Mouse (Mus musculus): ENCODE results near the gene Gm29666. TPM values are rescaled to one million over a fixed set of nuclear protein-coding genes. Genes with fewer than 3 reads are reported as not detected.
"Not testable (repeated sequence)": the region's sequence is repeated elsewhere in the genome, so short reads cannot be mapped to it uniquely, and the experiment has no call there.

Gene Gm29666
- polyA plus RNA-seq, 1 experiment from 2014 or later: 0.62 TPM

DNA sequence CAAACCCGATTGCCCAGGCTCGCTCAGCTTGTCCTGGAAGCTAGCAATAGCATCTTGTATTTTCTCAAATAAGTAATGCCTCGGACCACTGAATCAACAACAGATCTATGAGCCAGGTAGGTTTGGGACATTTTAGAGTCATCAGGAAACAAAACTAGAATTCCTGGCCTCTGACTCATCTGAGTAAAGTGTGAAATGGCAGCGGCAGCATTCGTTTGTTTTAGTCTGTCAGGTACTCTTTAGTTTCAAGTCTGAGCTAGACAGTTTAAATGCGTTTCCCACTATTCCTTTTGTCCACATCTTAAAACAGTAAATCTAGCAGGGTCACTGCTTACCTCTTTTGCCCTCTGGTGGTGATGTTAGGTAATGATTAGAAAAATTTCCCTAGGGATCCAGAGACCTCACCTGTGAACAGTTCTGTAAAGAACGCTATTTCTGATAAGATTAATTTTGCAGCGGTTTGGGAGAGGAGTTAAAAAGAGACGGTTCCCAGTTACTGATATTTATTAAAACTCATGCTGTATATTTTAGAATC lies 5.0 kb upstream of the Gm29666 start:
- H3K27ac ChIP-seq (ENCODE audit: low read length): peak overlapping the region; percentile 3; the same call in 1 of the 2 replicates
- peak overlapping the region; percentile 98; the same call in 1 of the 2 replicates for H3K9ac ChIP-seq (ENCODE audit: low read depth, low read length)
- no peak for ATAC-seq
- H3K36me3 ChIP-seq (ENCODE audit: control insufficient read depth, insufficient read depth, low read length): peaks cover 5% of the 10 kb centered on the region; the same call in 1 of the 2 replicates
- WGBS: 7% methylated on average over 9 of the region's 9 CpGs
- no peaks in the 10 kb centered on the region for H3K9me3 ChIP-seq (ENCODE audit: control insufficient read depth, low read length)
- H3K27me3 ChIP-seq (replicated peaks; ENCODE audit: control insufficient read depth, insufficient read depth, low read length): no peaks in the 10 kb centered on the region
- peak overlapping the region; percentile 97 for H3K4me3 ChIP-seq (ENCODE audit: low read length)
- peak overlapping the region; percentile 50 for H3K4me2 ChIP-seq (ENCODE audit: low read depth, low read length)
- peaks cover 14% of the 10 kb centered on the region for H3K4me1 ChIP-seq (ENCODE audit: control insufficient read depth, insufficient read depth, low read length)

DNA sequence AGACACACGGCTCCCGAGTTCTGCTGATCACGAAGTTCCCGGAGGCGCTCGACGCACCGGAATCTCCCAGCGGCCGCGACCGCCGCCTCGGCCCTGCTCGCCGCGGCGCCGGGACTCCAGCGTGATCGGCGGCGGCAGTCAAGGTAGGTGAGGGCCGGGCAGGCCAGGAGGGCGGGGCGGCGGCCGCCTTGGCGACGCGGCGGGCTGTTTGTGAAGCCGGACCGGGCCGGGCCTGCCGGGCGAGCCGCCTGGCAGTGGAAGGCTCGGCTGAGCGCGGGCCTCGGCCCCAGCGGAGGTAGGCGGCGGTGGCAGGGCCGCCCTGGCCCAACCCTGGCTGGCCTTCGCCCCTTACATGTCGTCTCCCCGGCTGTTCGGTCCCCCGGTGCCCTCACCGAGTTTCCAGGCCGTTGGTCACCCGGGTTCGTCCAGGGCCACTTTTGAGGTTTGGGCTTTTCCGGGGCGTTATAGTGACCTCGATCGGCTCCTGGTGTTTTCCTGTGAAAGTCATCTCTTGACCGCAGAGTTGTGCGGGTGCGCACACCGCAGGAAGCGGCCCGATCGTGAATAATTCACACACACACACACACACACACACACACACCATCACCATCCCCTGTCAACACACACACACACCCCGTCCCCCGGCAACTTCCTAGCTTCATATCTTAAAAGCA lies 3.8 kb upstream of the Gm29666 start:
- H3K36me3 ChIP-seq (ENCODE audit: control insufficient read depth, insufficient read depth, low read length): no peaks in the 10 kb centered on the region; the same call in 1 of the 2 replicates
- under 1% methylated on average over 68 of the region's 68 CpGs for WGBS
- ATAC-seq: peak; percentile 84
- H3K27me3 ChIP-seq (replicated peaks; ENCODE audit: control insufficient read depth, insufficient read depth, low read length): no peaks in the 10 kb centered on the region
- no peaks in the 10 kb centered on the region for H3K9me3 ChIP-seq (ENCODE audit: control insufficient read depth, low read length)
- peak overlapping the region; percentile 50 for H3K4me2 ChIP-seq (ENCODE audit: low read depth, low read length)
- H3K9ac ChIP-seq (ENCODE audit: low read depth, low read length): peak overlapping the region; percentile 98
- H3K4me1 ChIP-seq (ENCODE audit: control insufficient read depth, insufficient read depth, low read length): peaks cover 14% of the 10 kb centered on the region
- H3K27ac ChIP-seq (ENCODE audit: low read length): peak overlapping the region; percentile 97
- peak overlapping the region; percentile 97 for H3K4me3 ChIP-seq (ENCODE audit: low read length)

- H3K27me3 ChIP-seq (replicated peaks; ENCODE audit: control insufficient read depth, insufficient read depth, low read length): no peaks in the 10 kb centered on the region
- H3K4me1 ChIP-seq (ENCODE audit: control insufficient read depth, insufficient read depth, low read length): peaks cover 14% of the 10 kb centered on the region
- H3K9me3 ChIP-seq (ENCODE audit: control insufficient read depth, low read length): no peaks in the 10 kb centered on the region
- peak within 1 kb of the TSS; percentile 97 for H3K4me3 ChIP-seq (ENCODE audit: low read length)
- H3K4me2 ChIP-seq (ENCODE audit: low read depth, low read length): peak within 1 kb of the TSS; percentile 55
- no peaks in the 10 kb centered on the region; the same call in 1 of the 2 replicates for H3K36me3 ChIP-seq (ENCODE audit: control insufficient read depth, insufficient read depth, low read length)
- H3K27ac ChIP-seq (ENCODE audit: low read length): peak within 1 kb of the TSS; percentile 97
- peak within 1 kb of the TSS; percentile 98 for H3K9ac ChIP-seq (ENCODE audit: low read depth, low read length)
- under 1% methylated on average over 60 of the region's 60 CpGs for WGBS
- ATAC-seq: peak; percentile 94
Observed at GRCm38 (mm10) chr15:84922884-84923507, 3.2 kb upstream of the Gm29666 start, which contains the start of gene Nup50. Gene Nup50, plus strand, starts transcription at chr15:84923411.

- H3K4me1 ChIP-seq (ENCODE audit: control insufficient read depth, insufficient read depth, low read length): no peaks in the 10 kb centered on the region
Observed at GRCm38 (mm10) chr15:84913201-84913600, 6.6 kb downstream of the Gm29666 start.

GRCm38 (mm10) chr15:84903843-84904385 lies 15.9 kb downstream of the Gm29666 start:
- no peaks in the 10 kb centered on the region for H3K9me3 ChIP-seq (ENCODE audit: control insufficient read depth, low read length)
- H3K4me3 ChIP-seq (ENCODE audit: low read length): no peak overlapping the region
- H3K4me1 ChIP-seq (ENCODE audit: control insufficient read depth, insufficient read depth, low read length): no peaks in the 10 kb centered on the region
- H3K36me3 ChIP-seq (ENCODE audit: control insufficient read depth, insufficient read depth, low read length): no peaks in the 10 kb centered on the region
- no peak for ATAC-seq
- 74% methylated on average over 7 of the region's 7 CpGs for WGBS
- no peak overlapping the region for H3K9ac ChIP-seq (ENCODE audit: low read depth, low read length)
- no peak overlapping the region for H3K27ac ChIP-seq (ENCODE audit: low read length)
- no peaks in the 10 kb centered on the region for H3K27me3 ChIP-seq (replicated peaks; ENCODE audit: control insufficient read depth, insufficient read depth, low read length)
- no peak overlapping the region for H3K4me2 ChIP-seq (ENCODE audit: low read depth, low read length)

More at GRCm38 (mm10) chr15:84913201-84913600, 6.6 kb downstream of the Gm29666 start:
- H3K27ac ChIP-seq (ENCODE audit: low read length): no peak overlapping the region
- no peaks in the 10 kb centered on the region for H3K27me3 ChIP-seq (replicated peaks; ENCODE audit: control insufficient read depth, insufficient read depth, low read length)
- 85% methylated on average over 3 of the region's 3 CpGs for WGBS
- H3K36me3 ChIP-seq (ENCODE audit: control insufficient read depth, insufficient read depth, low read length): no peaks in the 10 kb centered on the region
- no peak for ATAC-seq
- H3K4me2 ChIP-seq (ENCODE audit: low read depth, low read length): no peak overlapping the region
- no peak overlapping the region for H3K9ac ChIP-seq (ENCODE audit: low read depth, low read length)
- no peaks in the 10 kb centered on the region for H3K9me3 ChIP-seq (ENCODE audit: control insufficient read depth, low read length)
- no peak overlapping the region for H3K4me3 ChIP-seq (ENCODE audit: low read length)

DNA sequence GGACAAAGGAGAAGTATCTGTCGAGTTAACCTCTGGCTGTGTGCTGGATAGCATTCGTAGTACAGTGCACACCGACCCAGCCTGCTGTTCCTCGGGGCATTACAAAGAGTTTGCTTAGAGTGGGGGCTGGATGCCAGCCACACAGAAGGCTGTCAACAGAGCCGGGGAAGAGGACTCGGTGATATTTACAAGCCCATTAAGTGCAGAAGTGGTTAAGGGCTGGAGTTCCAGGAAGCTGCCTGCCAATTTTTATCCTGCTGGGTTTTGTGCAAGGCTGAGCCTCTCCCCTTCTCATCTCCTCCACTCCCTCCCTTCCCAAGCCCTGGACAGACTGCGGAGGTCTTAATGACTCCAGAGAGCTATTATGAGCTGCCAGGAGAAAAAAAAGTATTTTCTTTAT lies 21.8 kb downstream of the Gm29666 start:
- WGBS: 23% methylated on average over 7 of the region's 7 CpGs
- Histone ChIP-seq H3K4me2 (ENCODE audit: low read depth, low read length) (no peak overlapping the region), H3K4me3 (ENCODE audit: low read length) (no peak overlapping the region)

GRCm38 (mm10) chr15:84896664-84897063 lies 23.2 kb downstream of the Gm29666 start:
- no peak overlapping the region for H3K4me2 ChIP-seq (ENCODE audit: low read depth, low read length)
- 83% methylated on average over 1 of the region's 1 CpGs for WGBS
- H3K27me3 ChIP-seq (replicated peaks; ENCODE audit: control insufficient read depth, insufficient read depth, low read length): no peaks in the 10 kb centered on the region
- H3K27ac ChIP-seq (ENCODE audit: low read length): no peak overlapping the region
- H3K9me3 ChIP-seq (ENCODE audit: control insufficient read depth, low read length): no peaks in the 10 kb centered on the region
- no peak overlapping the region for H3K4me3 ChIP-seq (ENCODE audit: low read length)
- ATAC-seq: no peak
- H3K36me3 ChIP-seq (ENCODE audit: control insufficient read depth, insufficient read depth, low read length): no peaks in the 10 kb centered on the region
- no peaks in the 10 kb centered on the region for H3K4me1 ChIP-seq (ENCODE audit: control insufficient read depth, insufficient read depth, low read length)
- no peak overlapping the region for H3K9ac ChIP-seq (ENCODE audit: low read depth, low read length)

More for the DNA sequence above, 21.8 kb downstream of the Gm29666 start:
- H3K27ac ChIP-seq (ENCODE audit: low read length): no peak overlapping the region
- H3K9ac ChIP-seq (ENCODE audit: low read depth, low read length): no peak overlapping the region
- H3K27me3 ChIP-seq (replicated peaks; ENCODE audit: control insufficient read depth, insufficient read depth, low read length): no peaks in the 10 kb centered on the region
- H3K4me1 ChIP-seq (ENCODE audit: control insufficient read depth, insufficient read depth, low read length): no peaks in the 10 kb centered on the region
- H3K36me3 ChIP-seq (ENCODE audit: control insufficient read depth, insufficient read depth, low read length): no peaks in the 10 kb centered on the region
- H3K9me3 ChIP-seq (ENCODE audit: control insufficient read depth, low read length): no peaks in the 10 kb centered on the region
- no peak for ATAC-seq

DNA sequence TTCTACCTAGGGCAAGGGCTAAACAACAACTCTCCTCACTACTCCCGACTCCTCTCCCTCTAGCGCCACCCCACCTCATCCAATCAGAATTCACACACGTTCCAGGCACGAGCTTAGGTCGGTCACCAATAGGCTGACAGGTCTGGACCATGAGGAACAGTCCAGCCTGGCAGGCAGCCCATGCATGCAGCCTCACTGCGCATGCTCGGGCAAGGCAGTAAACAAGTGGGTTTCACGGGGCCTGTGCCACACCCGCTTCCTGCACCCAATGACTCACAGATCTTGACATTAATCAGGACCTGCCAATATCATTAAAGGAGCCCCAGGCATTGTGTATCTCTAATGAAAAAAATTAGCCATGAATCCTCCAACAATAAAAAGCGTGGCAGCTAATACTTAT lies 23.6 kb downstream of the Gm29666 start:
- H3K27me3 ChIP-seq (replicated peaks; ENCODE audit: control insufficient read depth, insufficient read depth, low read length); H3K9me3 ChIP-seq (ENCODE audit: control insufficient read depth, low read length); H3K4me1 ChIP-seq (ENCODE audit: control insufficient read depth, insufficient read depth, low read length); H3K4me2 ChIP-seq (ENCODE audit: low read depth, low read length); ATAC-seq; H3K27ac ChIP-seq (ENCODE audit: low read length); H3K36me3 ChIP-seq (ENCODE audit: control insufficient read depth, insufficient read depth, low read length); H3K9ac ChIP-seq (ENCODE audit: low read depth, low read length); H3K4me3 ChIP-seq (ENCODE audit: low read length): not testable (repeated sequence)
- 62% methylated on average over 10 of the region's 10 CpGs for WGBS

- WGBS: 1% methylated on average over 3 of the region's 3 CpGs
- Histone ChIP-seq H3K4me2 (ENCODE audit: low read depth, low read length) (no peak overlapping the region), H3K4me1 (ENCODE audit: control insufficient read depth, insufficient read depth, low read length) (no peaks in the 10 kb centered on the region), H3K27ac (ENCODE audit: low read length) (no peak overlapping the region), H3K9me3 (ENCODE audit: control insufficient read depth, low read length) (no peaks in the 10 kb centered on the region), H3K4me3 (ENCODE audit: low read length) (no peak overlapping the region), H3K27me3 (replicated peaks; ENCODE audit: control insufficient read depth, insufficient read depth, low read length) (no peaks in the 10 kb centered on the region), H3K36me3 (ENCODE audit: control insufficient read depth, insufficient read depth, low read length) (no peaks in the 10 kb centered on the region), H3K9ac (ENCODE audit: low read depth, low read length) (no peak overlapping the region)
- ATAC-seq: peak; percentile 55; the same call in 1 of the 2 replicates
Observed at GRCm38 (mm10) chr15:84891658-84892057, 28.2 kb downstream of the Gm29666 start.
